Mouse (Mus musculus) kidney, postnatal 36 days (tissue): Measurements from ENCODE around the gene Olfr1305.

Experiments
- DNase-seq, 2 experiments: peaks; one replicate each; pipeline ENCODE4 v3.0.0; 2021 to 2022; ENCODE audit warnings: mixed read lengths in 2 of 2

The Olfr1305 gene

GRCm38 (mm10) chr2:111877049-111877448 is at the start of gene Olfr1305:
Olfr1305 (minus strand) TSS chr2:111877149.
- no peak for DNase-seq

GRCm38 (mm10) chr2:111916171-111916570 is 39.2 kb upstream of the Olfr1305 start, which contains the start of gene Olfr1306:
Olfr1306 (minus strand) TSS chr2:111916271.
- DNase-seq, result no peak

GRCm38 (mm10) chr2:111820240-111820639 is 56.7 kb downstream of the Olfr1305 start, which contains the start of gene Olfr1303:
Olfr1303 (minus strand) TSS chr2:111820340.
- no peak for DNase-seq
